Mouse (Mus musculus): ENCODE measurements around the gene Kcnh7.

- TF ChIP-seq POLR2A (IDR thresholded peaks at IDR 0.05; ENCODE audit: borderline replicate concordance, extremely low read depth, insufficient read depth, insufficient read length, poor library complexity, severe bottlenecking) (no peak), CTCF (IDR thresholded peaks at IDR 0.05; ENCODE audit: borderline replicate concordance, extremely low read depth, insufficient read depth, insufficient read length) (no peak)
These were observed 437.8 kb downstream of the Kcnh7 start for GRCm38 (mm10) chr2:62746256-62746655.

Data from brain, embryonic 14.5 days (tissue).